Mouse (Mus musculus) forebrain, embryonic 15.5 days (tissue): ENCODE data around the gene Fzd1. TPM values are rescaled to one million over a fixed set of nuclear protein-coding genes. Genes with fewer than 3 reads are reported as not detected.

Source experiments
- ATAC-seq: fragments of 200-750 bp; cut with Nextera tagmentation; replicated peaks from 2 replicates; pipeline ENCODE4 v1.8.0; 2017; ENCODE audit warnings: mild to moderate bottlenecking, moderate TSS enrichment, moderate library complexity
- H3K27ac ChIP-seq: fragments of 300-500 bp; sonication (generic); replicated peaks from 2 replicates; pipeline ENCODE4 v1.5.1; 2015; ENCODE audit warnings: mild to moderate bottlenecking, inconsistent platforms
- H3K27me3 ChIP-seq: fragments of 300-500 bp; sonication (generic); 2 replicates; pipeline ENCODE4 v1.6.1; 2015; ENCODE audit warnings: inconsistent platforms
- H3K36me3 ChIP-seq: fragments of 300-500 bp; sonication (generic); 2 replicates; pipeline ENCODE4 v1.6.1; 2015; ENCODE audit warnings: mild to moderate bottlenecking, inconsistent platforms
- H3K4me1 ChIP-seq: fragments of 300-500 bp; sonication (generic); 2 replicates; pipeline ENCODE4 v1.6.1; 2015; ENCODE audit warnings: inconsistent platforms
- H3K4me2 ChIP-seq: fragments of 300-500 bp; sonication (generic); replicated peaks from 2 replicates; pipeline ENCODE4 v1.6.1; 2015; ENCODE audit warnings: mild to moderate bottlenecking, inconsistent platforms
- H3K4me3 ChIP-seq: fragments of 300-500 bp; sonication (generic); 2 replicates; pipeline ENCODE4 v1.5.1; 2015; ENCODE audit warnings: mild to moderate bottlenecking, inconsistent platforms
- H3K9ac ChIP-seq: fragments of 300-500 bp; sonication (generic); replicated peaks from 2 replicates; pipeline ENCODE4 v1.6.1; 2015; ENCODE audit warnings: mild to moderate bottlenecking, inconsistent platforms
- H3K9me3 ChIP-seq: fragments of 300-500 bp; sonication (generic); 2 replicates; pipeline ENCODE4 v1.6.1; 2016; ENCODE audit warnings: inconsistent platforms
- WGBS: fragments of 180-500 bp; shearing (Covaris S2); methylation state at CpG from one replicate; pipeline ENCODE4 v1.1.7; 2015; ENCODE audit warnings: mixed read lengths; 5-methylcytosine and 5-hydroxymethylcytosine counted together
- polyA plus RNA-seq: library from polyadenylated mRNA; unstranded; fragments of >200 nt; fragmentation: Nextera tagmentation; extraction: Ambion mirVana; gene quantifications from 2 replicates; pipeline ENCODE4 v1.2.1, GENCODE M21; 2015

The Fzd1 gene
- polyA plus RNA-seq, result 19.6 and 20.8 TPM in 2 replicates

DNA sequence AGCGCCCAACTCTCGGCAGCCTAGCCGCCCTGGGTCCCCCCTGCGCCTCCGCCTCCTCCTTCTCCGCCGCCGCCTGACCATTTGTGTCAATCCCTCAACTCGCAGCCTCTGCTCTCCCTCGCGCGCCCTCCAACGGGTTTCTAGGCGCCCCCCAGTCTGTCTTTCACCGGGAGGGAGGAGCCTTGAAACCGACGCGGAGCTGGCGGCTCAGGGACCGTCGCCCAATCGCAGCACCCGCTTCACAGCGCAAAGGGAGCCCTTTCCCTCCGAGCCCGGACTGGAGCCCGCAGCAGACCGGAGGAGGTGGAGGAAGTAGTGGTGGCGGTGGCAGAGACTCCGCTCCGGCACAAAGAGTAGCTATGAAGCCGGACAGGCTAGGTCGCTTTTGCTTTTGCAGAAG lies at the start of gene Fzd1:
Fzd1 (minus strand) TSS at position 134 of the 400 bp plus-strand sequence.
- Histone ChIP-seq H3K27me3 (no peaks in the 10 kb centered on the region), H3K4me3 (peak within 1 kb of the TSS; percentile 82), H3K4me1 (peaks cover 33% of the 10 kb centered on the region), H3K36me3 (no peaks in the 10 kb centered on the region), H3K27ac (peak within 1 kb of the TSS; percentile 94), H3K9ac (peak within 1 kb of the TSS; percentile 81), H3K4me2 (peak within 1 kb of the TSS; percentile 96), H3K9me3 (no peaks in the 10 kb centered on the region)
- peak; percentile 95 for ATAC-seq
- WGBS, result 0% methylated on average over 25 of the region's 33 CpGs

GRCm38 (mm10) chr5:4805228-4805627 lies 47.4 kb upstream of the Fzd1 start:
- Histone ChIP-seq H3K4me2 (no peak overlapping the region), H3K36me3 (no peaks in the 10 kb centered on the region), H3K9ac (no peak overlapping the region), H3K4me3 (no peak overlapping the region), H3K27ac (no peak overlapping the region), H3K9me3 (no peaks in the 10 kb centered on the region), H3K27me3 (no peaks in the 10 kb centered on the region), H3K4me1 (peaks cover 13% of the 10 kb centered on the region)
- 66% methylated on average over 4 of the region's 4 CpGs for WGBS
- no peak for ATAC-seq

- ATAC-seq, result no peak
- no peak overlapping the region for H3K9ac ChIP-seq
- H3K27ac ChIP-seq, result no peak overlapping the region
- WGBS, result 84% methylated on average over 5 of the region's 5 CpGs
- no peaks in the 10 kb centered on the region for H3K36me3 ChIP-seq
- peaks cover 13% of the 10 kb centered on the region for H3K4me1 ChIP-seq
- no peak overlapping the region for H3K4me2 ChIP-seq
- H3K27me3 ChIP-seq, result no peaks in the 10 kb centered on the region
- H3K9me3 ChIP-seq, result no peaks in the 10 kb centered on the region
- H3K4me3 ChIP-seq, result no peak overlapping the region
Measured at GRCm38 (mm10) chr5:4803708-4804107, 45.9 kb upstream of the Fzd1 start.

DNA sequence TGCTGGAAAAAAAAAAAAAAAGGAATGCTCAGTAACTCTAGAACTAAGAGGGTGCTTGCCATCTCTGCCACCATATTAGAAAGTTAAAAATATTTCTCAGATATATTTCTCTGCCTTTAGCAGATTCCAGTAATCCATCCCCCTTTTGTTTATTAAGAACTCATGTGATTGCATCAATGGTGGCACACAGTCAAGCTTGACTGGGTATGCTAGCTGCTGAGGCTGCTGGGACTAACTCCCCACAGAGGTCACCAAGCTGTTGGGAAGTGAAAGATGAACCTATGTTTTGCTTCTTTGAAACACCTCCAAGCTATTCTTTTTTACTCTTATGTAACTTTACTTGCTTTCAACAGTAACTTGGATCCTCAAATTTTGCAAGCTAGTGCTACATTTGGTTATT lies 44.1 kb upstream of the Fzd1 start:
- Histone ChIP-seq H3K4me2 (no peak overlapping the region), H3K4me1 (peaks cover 13% of the 10 kb centered on the region), H3K27me3 (no peaks in the 10 kb centered on the region), H3K9ac (no peak overlapping the region), H3K4me3 (no peak overlapping the region), H3K27ac (no peak overlapping the region), H3K36me3 (no peaks in the 10 kb centered on the region), H3K9me3 (no peaks in the 10 kb centered on the region)
- no peak for ATAC-seq

GRCm38 (mm10) chr5:4801096-4801850 lies 43.4 kb upstream of the Fzd1 start:
- peak; percentile 65 for ATAC-seq
- Histone ChIP-seq H3K27ac (no peak overlapping the region), H3K4me2 (no peak overlapping the region), H3K9ac (no peak overlapping the region), H3K27me3 (no peaks in the 10 kb centered on the region), H3K36me3 (no peaks in the 10 kb centered on the region), H3K4me1 (peaks cover 13% of the 10 kb centered on the region), H3K9me3 (no peaks in the 10 kb centered on the region), H3K4me3 (no peak overlapping the region)
- WGBS, result 29% methylated on average over 8 of the region's 8 CpGs

DNA sequence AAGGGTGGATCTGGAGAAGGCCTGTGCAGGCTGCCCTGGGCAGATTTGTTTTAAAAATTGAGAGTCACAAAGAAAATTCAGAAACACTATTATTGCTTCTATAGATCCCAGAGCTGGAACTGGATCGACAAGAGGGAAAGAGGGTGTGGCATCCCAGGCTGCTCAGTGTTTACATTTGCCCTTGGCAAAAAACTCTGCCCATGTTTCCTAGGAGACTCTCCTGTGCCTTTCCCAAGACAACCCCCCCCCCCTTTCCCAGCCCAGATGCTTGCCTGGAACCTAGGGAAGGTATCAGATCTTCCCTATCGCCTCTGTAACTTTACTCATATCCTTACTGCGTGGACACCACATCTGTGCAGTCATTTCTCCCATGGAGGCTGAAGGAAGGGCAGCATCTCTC lies 33.4 kb upstream of the Fzd1 start:
- Histone ChIP-seq H3K9me3 (no peaks in the 10 kb centered on the region), H3K9ac (no peak overlapping the region), H3K27ac (no peak overlapping the region), H3K36me3 (no peaks in the 10 kb centered on the region), H3K27me3 (no peaks in the 10 kb centered on the region), H3K4me2 (no peak overlapping the region), H3K4me1 (no peaks in the 10 kb centered on the region), H3K4me3 (no peak overlapping the region)
- ATAC-seq, result no peak
- 87% methylated on average over 3 of the region's 3 CpGs for WGBS

- no peaks in the 10 kb centered on the region for H3K36me3 ChIP-seq
- no peak overlapping the region for H3K4me2 ChIP-seq
- WGBS, result 75% methylated on average over 4 of the region's 4 CpGs
- H3K4me1 ChIP-seq, result no peaks in the 10 kb centered on the region
- no peak for ATAC-seq
- no peak overlapping the region for H3K4me3 ChIP-seq
- H3K9ac ChIP-seq, result no peak overlapping the region
- no peaks in the 10 kb centered on the region for H3K9me3 ChIP-seq
- H3K27ac ChIP-seq, result no peak overlapping the region
- H3K27me3 ChIP-seq, result no peaks in the 10 kb centered on the region
Measured at GRCm38 (mm10) chr5:4790265-4790664, 32.4 kb upstream of the Fzd1 start.

DNA sequence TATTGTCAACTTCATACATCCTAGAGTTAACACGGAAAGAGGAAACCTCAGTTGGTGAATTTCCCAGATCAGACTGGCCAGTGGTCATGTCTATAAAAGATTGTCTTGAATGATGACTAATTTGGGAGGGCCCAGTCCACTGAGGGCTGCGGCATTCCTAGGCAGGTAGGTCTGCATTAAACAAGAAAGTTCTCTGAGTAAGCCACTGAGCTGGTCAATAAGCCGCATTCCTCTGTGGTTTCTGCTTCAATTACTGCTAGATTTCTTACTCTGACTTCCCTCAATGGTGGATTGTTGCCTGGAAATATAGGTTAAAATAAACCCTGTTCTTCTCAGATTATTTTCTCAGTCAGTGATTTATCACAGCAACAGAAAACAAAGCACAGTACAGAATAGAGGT lies 30.6 kb upstream of the Fzd1 start:
- H3K9me3 ChIP-seq, result no peaks in the 10 kb centered on the region
- H3K4me3 ChIP-seq, result no peak overlapping the region
- no peaks in the 10 kb centered on the region for H3K27me3 ChIP-seq
- no peak overlapping the region for H3K27ac ChIP-seq
- 92% methylated on average over 3 of the region's 3 CpGs for WGBS
- H3K36me3 ChIP-seq, result no peaks in the 10 kb centered on the region
- ATAC-seq, result no peak
- no peak overlapping the region for H3K9ac ChIP-seq
- no peak overlapping the region for H3K4me2 ChIP-seq
- H3K4me1 ChIP-seq, result no peaks in the 10 kb centered on the region

- no peak for ATAC-seq
- Histone ChIP-seq H3K4me1 (no peaks in the 10 kb centered on the region), H3K9ac (no peak overlapping the region), H3K9me3 (no peaks in the 10 kb centered on the region), H3K4me3 (no peak overlapping the region), H3K27me3 (no peaks in the 10 kb centered on the region), H3K4me2 (no peak overlapping the region), H3K27ac (no peak overlapping the region), H3K36me3 (no peaks in the 10 kb centered on the region)
- WGBS, result 85% methylated on average over 3 of the region's 3 CpGs
Measured at GRCm38 (mm10) chr5:4786816-4787215, 29.0 kb upstream of the Fzd1 start.

DNA sequence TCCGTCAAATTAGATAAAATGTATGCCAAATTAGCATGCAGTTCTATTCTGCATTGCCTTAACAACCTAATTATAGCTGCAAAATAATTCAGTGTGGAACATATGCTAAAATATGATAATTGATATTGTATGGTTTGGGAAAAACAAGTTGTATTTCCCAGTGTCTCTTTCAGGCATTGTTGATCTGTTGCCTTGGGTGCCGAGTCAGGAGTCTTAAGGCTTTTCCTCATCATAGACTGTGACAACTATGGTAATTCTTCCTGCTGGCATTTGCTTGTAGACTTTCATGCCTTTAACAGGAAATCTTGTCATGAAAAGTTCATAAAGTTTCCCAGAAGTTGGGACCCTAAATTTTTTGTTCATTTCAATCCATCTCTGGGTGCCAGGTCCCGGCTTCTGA lies 20.4 kb upstream of the Fzd1 start:
- Histone ChIP-seq H3K36me3 (no peaks in the 10 kb centered on the region), H3K4me3 (no peak overlapping the region), H3K27me3 (no peaks in the 10 kb centered on the region), H3K4me1 (peaks cover 6% of the 10 kb centered on the region), H3K9me3 (no peaks in the 10 kb centered on the region), H3K4me2 (no peak overlapping the region), H3K9ac (no peak overlapping the region), H3K27ac (no peak overlapping the region)
- 62% methylated on average over 3 of the region's 3 CpGs for WGBS
- peak; percentile 58 for ATAC-seq

DNA sequence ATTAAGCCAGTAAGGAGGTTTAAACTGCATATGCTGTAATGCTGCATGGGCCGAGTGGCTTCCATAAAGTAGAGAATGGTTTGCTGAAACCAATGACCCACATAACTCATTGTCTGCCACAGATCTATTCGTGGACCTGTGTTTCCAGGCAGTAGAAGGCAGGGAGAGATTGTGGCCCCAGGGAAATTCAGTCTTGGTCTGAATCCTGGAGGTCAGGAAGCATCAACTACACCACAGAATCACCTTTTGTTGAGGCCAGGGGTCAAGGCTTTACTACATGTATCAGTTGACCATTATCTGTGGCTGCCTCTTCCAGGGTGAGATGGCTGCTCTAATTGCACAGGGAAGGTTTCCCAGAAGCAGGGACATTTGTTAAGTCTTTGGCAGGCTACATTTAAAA lies 18.7 kb upstream of the Fzd1 start:
- H3K4me1 ChIP-seq, result peaks cover 10% of the 10 kb centered on the region
- H3K9me3 ChIP-seq, result no peaks in the 10 kb centered on the region
- H3K27me3 ChIP-seq, result no peaks in the 10 kb centered on the region
- 85% methylated on average over 2 of the region's 2 CpGs for WGBS
- H3K36me3 ChIP-seq, result no peaks in the 10 kb centered on the region
- ATAC-seq, result no peak
- no peak overlapping the region for H3K4me3 ChIP-seq
- H3K4me2 ChIP-seq, result no peak overlapping the region
- no peak overlapping the region for H3K9ac ChIP-seq
- no peak overlapping the region for H3K27ac ChIP-seq

- H3K27me3 ChIP-seq, result no peaks in the 10 kb centered on the region
- H3K4me1 ChIP-seq, result peaks cover 10% of the 10 kb centered on the region
- WGBS, result 12% methylated on average over 9 of the region's 9 CpGs
- no peak overlapping the region for H3K4me3 ChIP-seq
- H3K36me3 ChIP-seq, result no peaks in the 10 kb centered on the region
- H3K9me3 ChIP-seq, result no peaks in the 10 kb centered on the region
- H3K4me2 ChIP-seq, result no peak overlapping the region
- ATAC-seq, result peak; percentile 58
- H3K9ac ChIP-seq, result no peak overlapping the region
- H3K27ac ChIP-seq, result 0 out of 2 replicates have a peak overlapping the region, but pooled peaks have one; percentile 4
Measured at GRCm38 (mm10) chr5:4773090-4773772, 15.4 kb upstream of the Fzd1 start.
